Mouse (Mus musculus) midbrain, embryonic 13.5 days (tissue): ENCODE measurements around the gene Ache. TPM values are rescaled to one million over a fixed set of nuclear protein-coding genes. Genes with fewer than 3 reads are reported as not detected.
"Not testable (repeated sequence)": the region's sequence is repeated elsewhere in the genome, so short reads cannot be mapped to it uniquely, and the experiment has no call there.

Experiments used
- ATAC-seq: fragments of 200-750 bp; cut with Nextera tagmentation; 2 replicates; pipeline ENCODE4 v1.8.0; 2017; ENCODE audit warnings: mild to moderate bottlenecking, moderate TSS enrichment, moderate library complexity
- H3K27ac ChIP-seq: fragments of 300-500 bp; sonication (generic); 2 replicates; pipeline ENCODE4 v1.5.1; 2015; ENCODE audit warnings: inconsistent platforms, mild to moderate bottlenecking, moderate library complexity
- H3K27me3 ChIP-seq: fragments of 300-500 bp; sonication (generic); 2 replicates; pipeline ENCODE4 v1.6.1; 2015; ENCODE audit warnings: mild to moderate bottlenecking, inconsistent platforms
- H3K36me3 ChIP-seq: fragments of 300-500 bp; sonication (generic); 2 replicates; pipeline ENCODE4 v1.6.1; 2015; ENCODE audit warnings: mild to moderate bottlenecking, inconsistent platforms
- H3K4me1 ChIP-seq: fragments of 300-500 bp; sonication (generic); replicated peaks from 2 replicates; pipeline ENCODE4 v1.6.1; 2015; ENCODE audit warnings: inconsistent platforms
- H3K4me2 ChIP-seq: fragments of 300-500 bp; sonication (generic); replicated peaks from 2 replicates; pipeline ENCODE4 v1.6.1; 2015; ENCODE audit warnings: moderate library complexity, mild to moderate bottlenecking, inconsistent platforms
- H3K4me3 ChIP-seq: fragments of 300-500 bp; sonication (generic); replicated peaks from 2 replicates; pipeline ENCODE4 v1.5.1; 2015; ENCODE audit warnings: mild to moderate bottlenecking, inconsistent platforms
- H3K9ac ChIP-seq: fragments of 300-500 bp; sonication (generic); replicated peaks from 2 replicates; pipeline ENCODE4 v1.6.1; 2015; ENCODE audit warnings: mild to moderate bottlenecking, inconsistent platforms
- H3K9me3 ChIP-seq: fragments of 300-500 bp; sonication (generic); 2 replicates; pipeline ENCODE4 v1.6.1; 2016; ENCODE audit warnings: mild to moderate bottlenecking, inconsistent platforms
- WGBS: fragments of 180-500 bp; shearing (Covaris S2); methylation state at CpG from one replicate; pipeline ENCODE4 v1.1.7; 2015; 5-methylcytosine and 5-hydroxymethylcytosine counted together
- polyA plus RNA-seq: library from polyadenylated mRNA; unstranded; fragments of >200 nt; fragmentation: Nextera tagmentation; extraction: Ambion mirVana; gene quantifications from 2 replicates; pipeline ENCODE4 v1.2.1, GENCODE M21; 2015

Gene Ache
- polyA plus RNA-seq, result 11.2 and 11.3 TPM in 2 replicates

GRCm38 (mm10) chr5:137287032-137287952 lies at the start of gene Ache:
Ache (plus strand) TSS chr5:137287519.
- Histone ChIP-seq H3K9ac (peak within 1 kb of the TSS; percentile 74), H3K27me3 (peaks cover 45% of the 10 kb centered on the region), H3K9me3 (no peaks in the 10 kb centered on the region), H3K36me3 (no peaks in the 10 kb centered on the region), H3K4me1 (peaks cover 34% of the 10 kb centered on the region), H3K4me2 (peak within 1 kb of the TSS; percentile 95), H3K27ac (peak within 1 kb of the TSS; percentile 64), H3K4me3 (peak within 1 kb of the TSS; percentile 54)
- WGBS, result under 1% methylated on average over 40 of the region's 40 CpGs
- peak; percentile 78 for ATAC-seq

- Histone ChIP-seq H3K36me3 (no peaks in the 10 kb centered on the region), H3K9me3 (no peaks in the 10 kb centered on the region), H3K4me3 (no peak overlapping the region), H3K9ac (no peak overlapping the region), H3K4me1 (no peaks in the 10 kb centered on the region), H3K27me3 (no peaks in the 10 kb centered on the region), H3K27ac (no peak overlapping the region), H3K4me2 (no peak overlapping the region)
- ATAC-seq, result no peak
- 89% methylated on average over 14 of the region's 14 CpGs for WGBS
Measured at GRCm38 (mm10) chr5:137263897-137264720, 23.2 kb upstream of the Ache start.

GRCm38 (mm10) chr5:137264787-137265186 lies 22.5 kb upstream of the Ache start:
- no peak overlapping the region for H3K4me3 ChIP-seq
- H3K36me3 ChIP-seq, result no peaks in the 10 kb centered on the region
- no peaks in the 10 kb centered on the region for H3K4me1 ChIP-seq
- no peak overlapping the region for H3K9ac ChIP-seq
- WGBS, result 92% methylated on average over 11 of the region's 11 CpGs
- no peaks in the 10 kb centered on the region for H3K27me3 ChIP-seq
- H3K27ac ChIP-seq, result no peak overlapping the region
- no peak overlapping the region for H3K4me2 ChIP-seq
- ATAC-seq, result no peak
- H3K9me3 ChIP-seq, result no peaks in the 10 kb centered on the region

- H3K4me3 ChIP-seq, result no peak overlapping the region
- H3K9me3 ChIP-seq, result 0 out of 2 replicates have a peak, but pooled peaks cover 2% of the 10 kb centered on the region
- H3K36me3 ChIP-seq, result no peaks in the 10 kb centered on the region
- H3K27me3 ChIP-seq, result no peaks in the 10 kb centered on the region
- H3K4me2 ChIP-seq, result peak overlapping the region; percentile 27
- H3K4me1 ChIP-seq, result no peaks in the 10 kb centered on the region
- ATAC-seq, result no peak
- 29% methylated on average over 15 of the region's 18 CpGs for WGBS
- H3K27ac ChIP-seq, result no peak overlapping the region
- H3K9ac ChIP-seq, result no peak overlapping the region
Measured at GRCm38 (mm10) chr5:137268131-137268910, 19.0 kb upstream of the Ache start.

- Histone ChIP-seq H3K4me2 (no peak overlapping the region), H3K9ac (no peak overlapping the region), H3K27me3 (no peaks in the 10 kb centered on the region), H3K4me1 (0 out of 2 replicates have a peak, but pooled peaks cover 5% of the 10 kb centered on the region), H3K27ac (no peak overlapping the region), H3K4me3 (no peak overlapping the region), H3K9me3 (0 out of 2 replicates have a peak, but pooled peaks cover 3% of the 10 kb centered on the region), H3K36me3 (no peaks in the 10 kb centered on the region)
- ATAC-seq, result peak; percentile 66; the same call in 1 of the 2 replicates
- WGBS, result 50% methylated on average over 18 of the region's 18 CpGs
Measured at GRCm38 (mm10) chr5:137277360-137278342, 9.7 kb upstream of the Ache start.

GRCm38 (mm10) chr5:137284411-137284810 lies 2.9 kb upstream of the Ache start:
- H3K4me3 ChIP-seq, H3K9ac ChIP-seq, ATAC-seq, H3K27ac ChIP-seq, H3K4me2 ChIP-seq, H3K9me3 ChIP-seq, H3K36me3 ChIP-seq: not testable (repeated sequence)
- Histone ChIP-seq H3K4me1 (peaks cover 29% of the 10 kb centered on the region), H3K27me3 (peaks cover 17% of the 10 kb centered on the region)
- 80% methylated on average over 5 of the region's 6 CpGs for WGBS

GRCm38 (mm10) chr5:137285045-137285444 lies 2.3 kb upstream of the Ache start:
- Histone ChIP-seq H3K4me3 (no peak overlapping the region), H3K27ac (no peak overlapping the region), H3K27me3 (peaks cover 23% of the 10 kb centered on the region), H3K36me3 (no peaks in the 10 kb centered on the region), H3K9ac (no peak overlapping the region), H3K9me3 (no peaks in the 10 kb centered on the region), H3K4me1 (peaks cover 34% of the 10 kb centered on the region), H3K4me2 (no peak overlapping the region)
- no peak for ATAC-seq
- WGBS, result 62% methylated on average over 5 of the region's 5 CpGs

- Histone ChIP-seq H3K9ac (no peak overlapping the region), H3K4me1 (peaks cover 34% of the 10 kb centered on the region), H3K4me2 (peak overlapping the region; percentile 95; the same call in 1 of the 2 replicates), H3K27me3 (peaks cover 32% of the 10 kb centered on the region), H3K4me3 (no peak overlapping the region), H3K27ac (no peak overlapping the region), H3K9me3 (no peaks in the 10 kb centered on the region), H3K36me3 (no peaks in the 10 kb centered on the region)
- 59% methylated on average over 7 of the region's 7 CpGs for WGBS
- ATAC-seq, result no peak
Measured at GRCm38 (mm10) chr5:137285986-137286385, 1.3 kb upstream of the Ache start.

- H3K4me3 ChIP-seq, result peak overlapping the region; percentile 54
- peaks cover 39% of the 10 kb centered on the region for H3K27me3 ChIP-seq
- H3K4me1 ChIP-seq, result peaks cover 34% of the 10 kb centered on the region
- peak; percentile 84 for ATAC-seq
- H3K9me3 ChIP-seq, result no peaks in the 10 kb centered on the region
- no peaks in the 10 kb centered on the region for H3K36me3 ChIP-seq
- H3K27ac ChIP-seq, result peak overlapping the region; percentile 64
- WGBS, result 1% methylated on average over 14 of the region's 16 CpGs
- peak overlapping the region; percentile 95 for H3K4me2 ChIP-seq
- H3K9ac ChIP-seq, result peak overlapping the region; percentile 74
Measured at GRCm38 (mm10) chr5:137286655-137287031, 676 bp upstream of the Ache start.

GRCm38 (mm10) chr5:137287953-137288743 lies 829 bp downstream of the Ache start:
- H3K27me3 ChIP-seq, result peaks cover 50% of the 10 kb centered on the region
- H3K4me3 ChIP-seq, result peak overlapping the region; percentile 54
- H3K4me2 ChIP-seq, result peak overlapping the region; percentile 95
- H3K9me3 ChIP-seq, result no peaks in the 10 kb centered on the region
- WGBS, result under 1% methylated on average over 56 of the region's 65 CpGs
- ATAC-seq, result peak; percentile 38
- no peaks in the 10 kb centered on the region for H3K36me3 ChIP-seq
- H3K4me1 ChIP-seq, result peaks cover 40% of the 10 kb centered on the region
- peak overlapping the region; percentile 74 for H3K9ac ChIP-seq
- H3K27ac ChIP-seq, result peak overlapping the region; percentile 64
